Mouse (Mus musculus): ENCODE results near the gene Zfp873.
"Not testable (repeated sequence)": the region's sequence is repeated elsewhere in the genome, so short reads cannot be mapped to it uniquely, and the experiment has no call there.

The Zfp873 gene

GRCm38 (mm10) chr10:82047597-82048459, at the start of gene Zfp873:
Zfp873 (plus strand) TSS chr10:82048123.
- peak; percentile 89 for DNase-seq (ENCODE audit: low spot score)

GRCm38 (mm10) chr10:82003209-82003608, 44.7 kb upstream of the Zfp873 start:
- not testable (repeated sequence) for DNase-seq (ENCODE audit: low spot score)

- peak; percentile 67 for DNase-seq (ENCODE audit: low spot score)
Observed at GRCm38 (mm10) chr10:82004822-82005221, 43.1 kb upstream of the Zfp873 start.

DNA sequence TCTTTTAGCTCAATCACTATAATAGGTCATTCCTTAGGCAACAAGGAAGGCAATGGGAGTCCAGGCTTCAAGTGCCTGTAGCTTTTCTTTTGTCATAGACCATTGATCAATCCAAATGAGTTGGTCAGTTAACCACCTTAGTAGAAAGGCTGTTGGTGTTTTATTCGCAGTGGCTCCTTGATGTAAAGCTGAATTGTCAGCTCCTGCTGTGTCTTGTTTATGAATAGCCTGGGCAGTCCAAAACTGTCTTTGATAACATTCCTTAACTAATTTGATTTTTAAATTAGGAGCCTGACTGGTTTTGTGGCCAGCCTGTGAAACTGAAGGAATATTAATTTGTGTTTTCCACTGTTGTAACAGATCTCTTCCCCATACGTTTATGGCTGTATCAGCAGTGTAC, 5.7 kb upstream of the Zfp873 start:
- no peak for DNase-seq (ENCODE audit: low spot score)

DNA sequence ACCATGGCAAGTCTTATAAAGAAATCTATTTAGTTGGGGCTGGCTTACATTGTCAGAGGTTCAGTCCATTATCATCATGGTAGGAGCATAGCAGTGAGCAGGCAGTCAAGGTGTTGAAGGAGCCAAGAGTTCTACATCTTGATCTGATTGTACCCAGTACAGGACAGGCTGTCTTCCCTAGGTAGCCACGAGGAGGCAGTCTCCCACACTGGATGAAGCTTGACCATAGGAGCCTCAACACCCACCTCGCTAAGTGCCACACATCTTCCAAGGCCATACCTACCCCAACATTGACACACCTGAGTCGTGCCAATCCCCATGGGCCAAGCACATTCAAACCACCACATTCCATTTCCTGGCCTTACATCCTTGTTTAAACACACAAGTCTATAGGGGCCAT, 1.3 kb upstream of the Zfp873 start:
- DNase-seq (ENCODE audit: low spot score): no peak

DNA sequence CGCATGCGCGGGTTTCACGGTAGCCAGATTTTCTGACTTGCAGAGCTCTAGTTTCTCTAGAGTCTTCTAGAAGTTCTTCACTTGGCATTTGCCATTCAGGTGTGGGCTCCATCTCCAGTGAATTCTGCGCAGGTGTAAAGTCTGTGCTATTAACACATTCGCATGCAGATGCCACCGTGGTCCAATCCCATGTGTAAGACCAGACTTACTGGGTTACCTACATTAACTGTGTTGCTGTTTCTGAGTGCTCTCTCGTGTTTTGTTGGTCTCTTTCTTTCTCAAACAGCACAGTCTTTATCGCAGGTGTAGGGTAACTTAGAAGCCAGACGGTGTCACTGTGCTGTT, 509 bp downstream of the Zfp873 start:
- not testable (repeated sequence) for DNase-seq (ENCODE audit: low spot score)

GRCm38 (mm10) chr10:82082728-82083621, 35.1 kb downstream of the Zfp873 start, which contains the start of gene BC024063:
BC024063 (plus strand) TSS chr10:82083353.
- peak; percentile 57 for DNase-seq (ENCODE audit: low spot score)

DNA sequence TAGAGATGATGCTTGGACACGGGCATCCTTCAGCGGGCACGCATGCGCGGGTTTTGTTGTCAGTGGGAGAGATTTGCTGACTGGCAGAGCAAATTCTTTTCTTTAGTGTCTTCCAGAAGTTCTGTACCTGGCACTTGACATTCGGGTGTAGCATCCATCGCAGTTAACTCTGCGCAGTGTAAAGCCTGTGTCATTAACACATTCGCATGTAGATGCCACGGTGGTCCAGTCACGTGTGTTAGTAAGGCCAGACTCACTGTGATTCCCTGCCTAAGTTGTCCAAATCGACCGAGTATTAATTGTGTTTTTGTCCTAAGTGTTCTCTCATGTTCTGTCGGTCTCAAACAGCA, 35.7 kb downstream of the Zfp873 start:
- DNase-seq (ENCODE audit: low spot score): not testable (repeated sequence)

All from T-cell, adult 2 months (primary cell).